Mouse (Mus musculus): ENCODE measurements around the gene 4930544D05Rik. TPM values are rescaled to one million over a fixed set of nuclear protein-coding genes. Genes with fewer than 3 reads are reported as not detected.

The 4930544D05Rik gene
- polyA plus RNA-seq, 1 experiment from 2014 or later: not detected

GRCm38 (mm10) chr11:70577201-70577600 is 38.4 kb upstream of the 4930544D05Rik start:
- peak; percentile 68 for ATAC-seq (ENCODE audit: low FRiP score, low TSS enrichment)
- H3K27ac ChIP-seq (replicated peaks): peak overlapping the region; percentile 91
- TF ChIP-seq CTCF (IDR thresholded peaks at IDR 0.05; ENCODE audit: low read depth) (no peak), EP300 (optimal IDR thresholded peaks at IDR 0.05) (no peak)
- no peaks in the 10 kb centered on the region for H3K9me3 ChIP-seq (ENCODE audit: control insufficient read depth, low read length)
- DNase-seq (ENCODE audit: low spot score): peak; percentile 65
- H3K4me3 ChIP-seq (ENCODE audit: low read depth, low read length): no peak overlapping the region
- no peak overlapping the region for H3K4me2 ChIP-seq (replicated peaks; ENCODE audit: low read depth)
- H3K9ac ChIP-seq (ENCODE audit: low read length): no peak overlapping the region
- no peaks in the 10 kb centered on the region for H3K36me3 ChIP-seq (ENCODE audit: control insufficient read depth, insufficient read depth, low read length)
- H3K4me1 ChIP-seq (replicated peaks; ENCODE audit: control insufficient read depth, insufficient read depth): peaks cover 7% of the 10 kb centered on the region; the same call in 1 of the 2 replicates
- WGBS: 49% methylated on average over 3 of the region's 3 CpGs
- no peaks in the 10 kb centered on the region for H3K27me3 ChIP-seq (ENCODE audit: control insufficient read depth, insufficient read depth, low read length)

DNA sequence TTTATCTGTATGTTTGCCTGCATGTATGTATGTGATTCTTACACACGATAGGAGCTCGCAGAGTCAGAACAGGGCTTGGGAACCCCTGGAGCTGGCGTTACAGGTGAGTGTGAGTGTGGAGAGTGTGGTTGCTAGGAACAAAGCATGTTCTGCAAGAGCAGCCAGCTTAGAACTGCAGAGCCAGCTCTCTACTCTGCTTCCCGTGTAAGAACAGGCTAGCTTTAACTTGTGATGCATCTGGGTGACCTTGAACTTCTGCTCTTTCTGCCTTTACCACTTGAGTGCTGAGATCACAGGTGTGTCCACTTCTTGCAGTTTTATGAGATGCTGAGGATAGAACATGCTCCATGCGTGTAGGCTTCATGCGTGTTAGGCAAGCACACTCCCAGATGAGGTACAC is 36.7 kb upstream of the 4930544D05Rik start:
- H3K9me3 ChIP-seq (ENCODE audit: control insufficient read depth, low read length): no peaks in the 10 kb centered on the region
- H3K4me2 ChIP-seq (replicated peaks; ENCODE audit: low read depth): no peak overlapping the region
- H3K36me3 ChIP-seq (ENCODE audit: control insufficient read depth, insufficient read depth, low read length): no peaks in the 10 kb centered on the region
- no peak for TF ChIP-seq EP300 (optimal IDR thresholded peaks at IDR 0.05)
- TF ChIP-seq CTCF (IDR thresholded peaks at IDR 0.05; ENCODE audit: low read depth): no peak
- H3K27ac ChIP-seq (replicated peaks): peak overlapping the region; percentile 91
- H3K4me3 ChIP-seq (ENCODE audit: low read depth, low read length): no peak overlapping the region
- peaks cover 7% of the 10 kb centered on the region for H3K4me1 ChIP-seq (replicated peaks; ENCODE audit: control insufficient read depth, insufficient read depth)
- WGBS: 65% methylated on average over 6 of the region's 6 CpGs
- ATAC-seq (ENCODE audit: low FRiP score, low TSS enrichment) (peak; percentile 35; the same call in 1 of the 2 replicates), DNase-seq (ENCODE audit: low spot score) (no peak)
- no peaks in the 10 kb centered on the region for H3K27me3 ChIP-seq (ENCODE audit: control insufficient read depth, insufficient read depth, low read length)
- H3K9ac ChIP-seq (ENCODE audit: low read length): 0 out of 2 replicates have a peak overlapping the region, but pooled peaks have one; percentile 38

DNA sequence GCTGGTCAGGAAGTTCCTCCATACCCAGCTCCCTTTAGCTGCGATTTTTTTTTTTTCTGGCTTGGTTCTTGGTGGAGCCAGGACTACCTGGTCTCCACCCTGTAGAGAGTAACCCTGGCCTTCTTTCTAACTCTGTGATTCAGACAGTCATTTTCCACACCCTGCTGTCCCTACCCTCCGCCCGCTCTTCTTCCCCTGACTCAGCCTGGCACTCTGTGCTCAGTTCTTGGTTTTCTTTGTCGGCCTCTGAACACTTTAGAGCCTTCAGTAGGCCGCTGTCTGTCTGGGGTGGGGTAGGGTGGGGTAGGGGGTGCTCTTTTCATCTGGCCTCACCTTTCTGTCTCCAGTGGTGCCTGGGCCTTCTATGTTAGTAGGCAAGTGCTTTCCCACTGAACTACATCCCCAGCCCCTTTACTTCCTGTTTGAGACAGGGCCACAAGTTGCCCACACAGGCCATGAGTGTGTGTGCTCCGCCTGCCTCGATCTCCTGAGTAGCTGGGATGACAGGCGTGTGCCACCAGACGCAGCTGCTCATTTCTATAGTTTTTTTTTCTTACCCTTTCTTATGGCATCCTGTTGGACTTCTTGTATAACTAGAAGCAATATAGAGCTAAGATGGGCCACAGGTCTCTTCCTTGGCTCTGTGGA is 35.8 kb upstream of the 4930544D05Rik start:
- Histone ChIP-seq H3K4me3 (ENCODE audit: low read depth, low read length) (no peak overlapping the region), H3K36me3 (ENCODE audit: control insufficient read depth, insufficient read depth, low read length) (no peaks in the 10 kb centered on the region), H3K27me3 (ENCODE audit: control insufficient read depth, insufficient read depth, low read length) (no peaks in the 10 kb centered on the region), H3K4me1 (replicated peaks; ENCODE audit: control insufficient read depth, insufficient read depth) (peaks cover 12% of the 10 kb centered on the region), H3K4me2 (replicated peaks; ENCODE audit: low read depth) (no peak overlapping the region), H3K9ac (ENCODE audit: low read length) (peak overlapping the region; percentile 31; the same call in 1 of the 2 replicates), H3K27ac (replicated peaks) (peak overlapping the region; percentile 91), H3K9me3 (ENCODE audit: control insufficient read depth, low read length) (no peaks in the 10 kb centered on the region)
- ATAC-seq (ENCODE audit: low FRiP score, low TSS enrichment) (peak; percentile 53), DNase-seq (ENCODE audit: low spot score) (peak; percentile 44)
- TF ChIP-seq CTCF (IDR thresholded peaks at IDR 0.05; ENCODE audit: low read depth) (no peak), EP300 (optimal IDR thresholded peaks at IDR 0.05) (no peak)
- WGBS: 59% methylated on average over 9 of the region's 9 CpGs

DNA sequence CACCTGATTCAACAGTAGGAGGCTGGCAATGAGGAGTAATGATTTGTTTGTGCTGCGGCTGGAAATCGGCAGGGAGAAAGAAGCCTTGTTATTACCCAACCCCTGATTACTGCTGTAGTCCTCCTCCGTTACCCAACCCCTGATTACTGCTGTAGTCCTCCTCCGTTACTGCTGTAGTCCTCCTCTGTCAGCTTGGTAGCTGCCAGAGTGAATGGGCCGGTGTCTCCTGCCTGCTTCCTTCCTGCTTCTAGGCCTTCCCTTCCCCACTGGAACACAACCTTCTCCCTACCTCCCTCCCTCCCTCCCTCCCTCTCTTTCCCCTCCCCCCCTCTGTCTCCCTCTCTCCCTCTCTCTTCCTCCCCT is 35.3 kb upstream of the 4930544D05Rik start:
- no peak for TF ChIP-seq EP300 (optimal IDR thresholded peaks at IDR 0.05)
- no peak for TF ChIP-seq CTCF (IDR thresholded peaks at IDR 0.05; ENCODE audit: low read depth)
- Histone ChIP-seq H3K27me3 (ENCODE audit: control insufficient read depth, insufficient read depth, low read length) (no peaks in the 10 kb centered on the region), H3K36me3 (ENCODE audit: control insufficient read depth, insufficient read depth, low read length) (no peaks in the 10 kb centered on the region), H3K4me3 (ENCODE audit: low read depth, low read length) (no peak overlapping the region), H3K4me2 (replicated peaks; ENCODE audit: low read depth) (no peak overlapping the region), H3K27ac (replicated peaks) (peak overlapping the region; percentile 91), H3K9me3 (ENCODE audit: control insufficient read depth, low read length) (no peaks in the 10 kb centered on the region), H3K9ac (ENCODE audit: low read length) (peak overlapping the region; percentile 31; the same call in 1 of the 2 replicates), H3K4me1 (replicated peaks; ENCODE audit: control insufficient read depth, insufficient read depth) (peaks cover 15% of the 10 kb centered on the region)
- no peak for DNase-seq (ENCODE audit: low spot score)
- 25% methylated on average over 5 of the region's 5 CpGs for WGBS
- no peak for ATAC-seq (ENCODE audit: low FRiP score, low TSS enrichment)

DNA sequence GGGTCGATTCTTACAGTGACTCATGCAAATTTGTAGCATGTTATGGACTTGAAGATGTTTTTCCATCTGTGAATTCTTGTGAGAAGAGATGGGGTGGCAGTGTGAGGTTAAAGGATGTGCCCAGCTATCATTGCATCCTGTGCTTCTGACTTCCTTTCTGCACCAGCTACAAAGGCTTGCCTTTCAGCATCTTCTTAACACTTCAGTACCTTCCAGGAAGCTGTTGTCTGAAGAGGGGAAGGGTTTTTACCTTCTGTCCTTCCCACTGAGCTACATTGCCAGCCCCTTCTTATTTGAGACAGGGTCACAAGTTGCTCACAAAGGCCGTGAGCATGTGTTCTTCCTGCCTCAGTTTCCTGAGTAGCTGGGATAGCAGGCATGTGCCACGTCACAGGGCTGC is 34.7 kb upstream of the 4930544D05Rik start:
- ATAC-seq (ENCODE audit: low FRiP score, low TSS enrichment) (no peak), DNase-seq (ENCODE audit: low spot score) (no peak)
- Histone ChIP-seq H3K9ac (ENCODE audit: low read length) (no peak overlapping the region), H3K27me3 (ENCODE audit: control insufficient read depth, insufficient read depth, low read length) (no peaks in the 10 kb centered on the region), H3K36me3 (ENCODE audit: control insufficient read depth, insufficient read depth, low read length) (no peaks in the 10 kb centered on the region), H3K27ac (replicated peaks) (peak overlapping the region; percentile 91; the same call in 1 of the 2 replicates), H3K4me2 (replicated peaks; ENCODE audit: low read depth) (no peak overlapping the region), H3K9me3 (ENCODE audit: control insufficient read depth, low read length) (no peaks in the 10 kb centered on the region), H3K4me3 (ENCODE audit: low read depth, low read length) (no peak overlapping the region), H3K4me1 (replicated peaks; ENCODE audit: control insufficient read depth, insufficient read depth) (peaks cover 16% of the 10 kb centered on the region)
- WGBS: 77% methylated on average over 3 of the region's 3 CpGs
- TF ChIP-seq CTCF (IDR thresholded peaks at IDR 0.05; ENCODE audit: low read depth) (no peak), EP300 (optimal IDR thresholded peaks at IDR 0.05) (no peak)

GRCm38 (mm10) chr11:70582196-70582595 is 33.5 kb upstream of the 4930544D05Rik start:
- H3K4me3 ChIP-seq (ENCODE audit: low read depth, low read length): no peak overlapping the region
- WGBS: 44% methylated on average over 3 of the region's 3 CpGs
- no peaks in the 10 kb centered on the region for H3K27me3 ChIP-seq (ENCODE audit: control insufficient read depth, insufficient read depth, low read length)
- no peak for TF ChIP-seq EP300 (optimal IDR thresholded peaks at IDR 0.05)
- TF ChIP-seq CTCF (IDR thresholded peaks at IDR 0.05; ENCODE audit: low read depth): no peak
- H3K9ac ChIP-seq (ENCODE audit: low read length): no peak overlapping the region
- no peak overlapping the region for H3K4me2 ChIP-seq (replicated peaks; ENCODE audit: low read depth)
- H3K36me3 ChIP-seq (ENCODE audit: control insufficient read depth, insufficient read depth, low read length): no peaks in the 10 kb centered on the region
- H3K4me1 ChIP-seq (replicated peaks; ENCODE audit: control insufficient read depth, insufficient read depth): peaks cover 16% of the 10 kb centered on the region
- DNase-seq (ENCODE audit: low spot score) (no peak), ATAC-seq (ENCODE audit: low FRiP score, low TSS enrichment) (no peak)
- H3K27ac ChIP-seq (replicated peaks): no peak overlapping the region
- H3K9me3 ChIP-seq (ENCODE audit: control insufficient read depth, low read length): no peaks in the 10 kb centered on the region

All from stomach, postnatal 0 days (tissue).